Mouse (Mus musculus) cerebellum, adult 2 months (tissue): ENCODE data around the gene Gpr25. TPM values are rescaled to one million over a fixed set of nuclear protein-coding genes. Genes with fewer than 3 reads are reported as not detected.

Experiments used
- DNase-seq, 2 experiments: peaks; one replicate each; pipeline ENCODE4 v3.0.0; 2021
- H3K27ac ChIP-seq: fragments of 200-500 bp; 2 replicates; pipeline ENCODE4 v1.5.1; 2012; ENCODE audit warnings: low read length, control low read depth, inconsistent platforms; ENCODE audit not compliant: insufficient read depth
- H3K27me3 ChIP-seq: fragments of 200-500 bp; 2 replicates; pipeline ENCODE4 v1.6.1; 2012; ENCODE audit warnings: inconsistent platforms, mild to moderate bottlenecking, low read length, moderate library complexity; ENCODE audit not compliant: control insufficient read depth, insufficient read depth
- H3K4me1 ChIP-seq: fragments of 200-500 bp; 2 replicates; pipeline ENCODE4 v1.6.1; 2011; ENCODE audit warnings: low read length; ENCODE audit not compliant: control insufficient read depth, insufficient read depth
- H3K4me3 ChIP-seq: fragments of 200-500 bp; replicated peaks from 2 replicates; pipeline ENCODE3; 2011; ENCODE audit warnings: mild to moderate bottlenecking, low read depth, low read length, control low read depth; ENCODE audit not compliant: insufficient read depth
- CTCF ChIP-seq: fragments of 200-500 bp; IDR thresholded peaks from 2 replicates; pipeline ENCODE4 v1.5.1; 2011; ENCODE audit warnings: low read depth, mild to moderate bottlenecking, control low read depth, low read length, moderate library complexity, borderline replicate concordance; ENCODE audit not compliant: insufficient read depth
- POLR2A ChIP-seq: fragments of 200-500 bp; IDR thresholded peaks from 2 replicates; pipeline ENCODE4 v1.6.1; 2011; ENCODE audit warnings: low read length, control low read depth, borderline replicate concordance; ENCODE audit not compliant: insufficient read depth
- WGBS: fragments of 180-500 bp; shearing (Covaris S2); methylation state at CpG from one replicate; pipeline ENCODE4 v1.1.7; 2018; 5-methylcytosine and 5-hydroxymethylcytosine counted together
- polyA plus RNA-seq: library from polyadenylated mRNA; depleted of rRNA; stranded (reverse); fragments of >200 nt; gene quantifications from 2 replicates; pipeline ENCODE4 v1.2.3, GENCODE M21; 2012

Gpr25 gene
- polyA plus RNA-seq, 1 experiment: 7.0 TPM

GRCm38 (mm10) chr1:136263355-136263754 is 2.7 kb upstream of the Gpr25 start:
- Histone ChIP-seq H3K27ac (no peak overlapping the region), H3K4me3 (no peak overlapping the region), H3K27me3 (no peaks in the 10 kb centered on the region), H3K4me1 (no peaks in the 10 kb centered on the region; the same call in 1 of the 2 replicates)
- no peak for TF ChIP-seq POLR2A
- no peak for DNase-seq
- 67% methylated on average over 5 of the region's 5 CpGs for WGBS

- peak; percentile 68 for TF ChIP-seq POLR2A
- TF ChIP-seq CTCF: no peak
- no peaks in the 10 kb centered on the region for H3K27me3 ChIP-seq
- DNase-seq: peak; percentile 86 to 89
- peak overlapping the region; percentile 74 for H3K4me3 ChIP-seq
- H3K4me1 ChIP-seq: no peaks in the 10 kb centered on the region; the same call in 1 of the 2 replicates
- under 1% methylated on average over 95 of the region's 95 CpGs for WGBS
- H3K27ac ChIP-seq: peak overlapping the region; percentile 87
These were observed 609 bp downstream of the Gpr25 start for GRCm38 (mm10) chr1:136259893-136260634.

- H3K4me1 ChIP-seq: no peaks in the 10 kb centered on the region; the same call in 1 of the 2 replicates
- peak overlapping the region; percentile 87 for H3K27ac ChIP-seq
- no peaks in the 10 kb centered on the region for H3K27me3 ChIP-seq
- WGBS: 2% methylated on average over 16 of the region's 16 CpGs
- no peak for TF ChIP-seq POLR2A
- H3K4me3 ChIP-seq: peak overlapping the region; percentile 74
- DNase-seq: no peak
These were observed 1.2 kb downstream of the Gpr25 start for GRCm38 (mm10) chr1:136259543-136259892.

GRCm38 (mm10) chr1:136258495-136258894 is 2.2 kb downstream of the Gpr25 start:
- no peak for DNase-seq
- Histone ChIP-seq H3K4me3 (no peak overlapping the region), H3K4me1 (no peaks in the 10 kb centered on the region; the same call in 1 of the 2 replicates), H3K27me3 (no peaks in the 10 kb centered on the region), H3K27ac (no peak overlapping the region)
- TF ChIP-seq CTCF: no peak
- TF ChIP-seq POLR2A: no peak
- WGBS: 81% methylated on average over 9 of the region's 9 CpGs

- H3K4me3 ChIP-seq: no peak overlapping the region
- no peak for TF ChIP-seq CTCF
- no peak for TF ChIP-seq POLR2A
- no peaks in the 10 kb centered on the region for H3K27me3 ChIP-seq
- no peaks in the 10 kb centered on the region for H3K4me1 ChIP-seq
- H3K27ac ChIP-seq: no peak overlapping the region
- 74% methylated on average over 8 of the region's 8 CpGs for WGBS
- no peak for DNase-seq
These were observed 5.0 kb downstream of the Gpr25 start for GRCm38 (mm10) chr1:136255657-136256056.

- no peak overlapping the region for H3K27ac ChIP-seq
- no peaks in the 10 kb centered on the region; the same call in 1 of the 2 replicates for H3K27me3 ChIP-seq
- H3K4me1 ChIP-seq: no peaks in the 10 kb centered on the region
- no peak overlapping the region for H3K4me3 ChIP-seq
- no peak for DNase-seq
- WGBS: 51% methylated on average over 6 of the region's 6 CpGs
- TF ChIP-seq CTCF (no peak), POLR2A (no peak)
These were observed 5.5 kb downstream of the Gpr25 start for GRCm38 (mm10) chr1:136255174-136255573.

- Histone ChIP-seq H3K4me1 (no peaks in the 10 kb centered on the region), H3K4me3 (no peak overlapping the region), H3K27me3 (no peaks in the 10 kb centered on the region; the same call in 1 of the 2 replicates), H3K27ac (no peak overlapping the region)
- DNase-seq: no peak
- no peak for TF ChIP-seq CTCF
- no peak for TF ChIP-seq POLR2A
- WGBS: 89% methylated on average over 10 of the region's 10 CpGs
These were observed 6.1 kb downstream of the Gpr25 start for GRCm38 (mm10) chr1:136254503-136255065.

- H3K27me3 ChIP-seq: no peaks in the 10 kb centered on the region; the same call in 1 of the 2 replicates
- TF ChIP-seq POLR2A: no peak
- no peak for TF ChIP-seq CTCF
- WGBS: 19% methylated on average over 2 of the region's 2 CpGs
- H3K27ac ChIP-seq: no peak overlapping the region
- no peaks in the 10 kb centered on the region for H3K4me1 ChIP-seq
- H3K4me3 ChIP-seq: no peak overlapping the region
- DNase-seq: no peak
These were observed 7.2 kb downstream of the Gpr25 start for GRCm38 (mm10) chr1:136253472-136253871.
